Mouse (Mus musculus) myocyte (in vitro differentiated cells): Measurements from ENCODE around the gene Gm42372. TPM values are rescaled to one million over a fixed set of nuclear protein-coding genes. Genes with fewer than 3 reads are reported as not detected.

Experiments used
- H3K27me3 ChIP-seq: one replicate; pipeline ENCODE4 v1.6.1; 2011; ENCODE audit not compliant: control insufficient read depth, insufficient read depth, insufficient read length
- H3K36me3 ChIP-seq: one replicate; pipeline ENCODE4 v1.6.1; 2011; ENCODE audit not compliant: control insufficient read depth, insufficient read depth
- H3K4me2 ChIP-seq: one replicate; pipeline ENCODE4 v1.6.1; 2011; ENCODE audit warnings: low read depth, control low read depth
- H3K4me3 ChIP-seq: one replicate; pipeline ENCODE4 v1.5.1; 2011; ENCODE audit warnings: mild to moderate bottlenecking, control low read depth, moderate library complexity
- H3K79me2 ChIP-seq: one replicate; pipeline ENCODE4 v1.6.1; 2011; ENCODE audit not compliant: control insufficient read depth, insufficient read depth
- H3ac ChIP-seq: one replicate; pipeline ENCODE4 v1.6.1; 2011; ENCODE audit not compliant: control insufficient read depth, insufficient read length
- CEBPB ChIP-seq: IDR thresholded peaks from 2 replicates; pipeline ENCODE4 v1.6.1; 2011; ENCODE audit warnings: mild to moderate bottlenecking, moderate library complexity; ENCODE audit not compliant: poor library complexity, insufficient read depth, severe bottlenecking
- E2F4 ChIP-seq: IDR thresholded peaks from one replicate; pipeline ENCODE4 v1.6.1; 2011; ENCODE audit warnings: mild to moderate bottlenecking, control low read depth, moderate library complexity; ENCODE audit not compliant: insufficient read depth
- MAX ChIP-seq: IDR thresholded peaks from one replicate; pipeline ENCODE4 v1.6.1; 2011; ENCODE audit warnings: low read depth, mild to moderate bottlenecking, control low read depth
- MYOD1 ChIP-seq, 3 experiments: IDR thresholded peaks; one replicate each; pipeline ENCODE4 v1.6.1; 2011; ENCODE audit warnings: control low read depth in 2 of 3, low read depth in 2 of 3, mild to moderate bottlenecking in 2 of 3, moderate library complexity in 1 of 3; ENCODE audit not compliant: insufficient read length in 2 of 3, control insufficient read depth in 1 of 3
- MYOG ChIP-seq, 3 experiments: IDR thresholded peaks; one replicate each; pipeline ENCODE4 v1.6.1; 2011; ENCODE audit warnings: control low read depth in 2 of 3, low read depth in 2 of 3, mild to moderate bottlenecking in 2 of 3; ENCODE audit not compliant: insufficient read length in 2 of 3, control insufficient read depth in 1 of 3, insufficient read depth in 1 of 3
- POLR2A ChIP-seq: IDR thresholded peaks from one replicate; pipeline ENCODE4 v1.6.1; 2011; ENCODE audit warnings: low read depth, mild to moderate bottlenecking, control low read depth, moderate library complexity; ENCODE audit not compliant: insufficient read length
- POLR2AphosphoS2 ChIP-seq: IDR thresholded peaks from one replicate; pipeline ENCODE4 v1.6.1; 2011; ENCODE audit warnings: low read depth, control low read depth; ENCODE audit not compliant: insufficient read length
- REST ChIP-seq: IDR thresholded peaks from one replicate; pipeline ENCODE4 v1.6.1; 2011; ENCODE audit warnings: mild to moderate bottlenecking, control low read depth, moderate library complexity; ENCODE audit not compliant: insufficient read depth, insufficient read length
- SRF ChIP-seq: IDR thresholded peaks from one replicate; pipeline ENCODE4 v1.6.1; 2011; ENCODE audit warnings: low read depth; ENCODE audit not compliant: control insufficient read depth, insufficient read length
- TCF12 ChIP-seq: IDR thresholded peaks from one replicate; pipeline ENCODE4 v1.6.1; 2011; ENCODE audit warnings: mild to moderate bottlenecking, control low read depth; ENCODE audit not compliant: poor library complexity, insufficient read depth, severe bottlenecking
- TCF3 ChIP-seq: IDR thresholded peaks from one replicate; pipeline ENCODE4 v1.6.1; 2011; ENCODE audit warnings: low read depth, control low read depth; ENCODE audit not compliant: insufficient read length
- USF1 ChIP-seq: IDR thresholded peaks from one replicate; pipeline ENCODE4 v1.6.1; 2011; ENCODE audit warnings: low read depth, mild to moderate bottlenecking, control low read depth, moderate library complexity
- polyA plus RNA-seq: library from polyadenylated mRNA; unstranded; fragments of >200 nt; fragmentation: generic; extraction: Trizol; gene quantifications from one replicate; pipeline ENCODE4 v1.2.1, GENCODE M21; 2012; ENCODE audit warnings: missing spikeins

Gm42372 gene
- polyA plus RNA-seq, 1 experiment, result not detected

GRCm38 (mm10) chr7:17007300-17007699 is 24.4 kb downstream of the Gm42372 start:
- Histone ChIP-seq H3K4me2 (no peak overlapping the region), H3ac (no peak overlapping the region), H3K36me3 (peaks cover 21% of the 10 kb centered on the region), H3K27me3 (no peaks in the 10 kb centered on the region), H3K79me2 (no peaks in the 10 kb centered on the region), H3K4me3 (no peak overlapping the region)
- TF ChIP-seq TCF3, result no peak
- no peak for TF ChIP-seq E2F4
- TF ChIP-seq SRF, result no peak
- TF ChIP-seq MYOD1 (IDR thresholded peaks at IDR 0.05; ENCODE audit: control insufficient read depth in 1 of 3, insufficient read length in 2 of 3, low read depth in 2 of 3), result no peak
- TF ChIP-seq USF1, result no peak
- TF ChIP-seq POLR2A, result no peak
- TF ChIP-seq MYOG (IDR thresholded peaks at IDR 0.05; ENCODE audit: control insufficient read depth in 1 of 3, insufficient read depth in 1 of 3, insufficient read length in 2 of 3, low read depth in 2 of 3), result no peak
- TF ChIP-seq MAX, result no peak
- no peak for TF ChIP-seq CEBPB
- TF ChIP-seq POLR2AphosphoS2, result no peak
- no peak for TF ChIP-seq TCF12
- TF ChIP-seq REST, result no peak

DNA sequence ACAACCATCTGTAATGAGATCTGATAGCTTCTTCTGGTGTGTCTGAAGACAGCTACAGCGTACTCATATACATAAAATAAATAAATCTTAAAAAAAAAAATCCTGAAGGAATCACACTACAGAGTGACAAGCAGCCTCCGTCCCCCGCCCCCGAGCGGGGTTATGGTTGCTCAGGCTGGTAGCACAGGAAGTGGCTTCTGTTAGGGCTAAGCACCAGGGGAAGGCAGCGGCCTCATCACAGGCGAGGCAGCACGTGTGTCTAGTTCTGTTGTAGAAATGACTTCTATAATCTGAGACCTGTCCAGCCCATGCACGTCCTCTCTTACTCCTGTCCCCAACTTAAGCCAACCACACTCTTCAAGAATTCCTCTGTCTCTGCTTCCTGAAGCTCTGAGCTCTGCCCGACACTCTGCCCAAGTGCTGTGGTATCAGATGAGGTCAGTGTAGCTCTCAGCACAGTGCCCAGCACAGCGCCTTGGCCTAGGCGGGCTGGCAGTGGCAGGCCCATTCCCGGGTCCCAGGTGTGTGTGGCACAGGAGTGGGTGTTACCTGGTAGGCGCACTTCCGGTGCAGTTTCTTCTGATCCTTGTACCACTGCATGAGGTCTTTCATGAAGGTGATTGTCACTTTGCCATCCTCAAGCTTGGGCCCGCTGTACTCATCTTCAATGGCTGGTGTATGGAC is 26.6 kb downstream of the Gm42372 start:
- H3K36me3 ChIP-seq, result peaks cover 21% of the 10 kb centered on the region
- TF ChIP-seq MYOD1 (IDR thresholded peaks at IDR 0.05; ENCODE audit: control insufficient read depth in 1 of 3, insufficient read length in 2 of 3, low read depth in 2 of 3) (no peak), TCF3 (no peak), CEBPB (no peak), POLR2AphosphoS2 (no peak), E2F4 (no peak), POLR2A (no peak), REST (no peak), MYOG (IDR thresholded peaks at IDR 0.05; ENCODE audit: control insufficient read depth in 1 of 3, insufficient read depth in 1 of 3, insufficient read length in 2 of 3, low read depth in 2 of 3) (no peak), SRF (no peak)
- H3K79me2 ChIP-seq, result no peaks in the 10 kb centered on the region
- no peak overlapping the region for H3K4me2 ChIP-seq
- no peak overlapping the region for H3ac ChIP-seq
- no peak overlapping the region for H3K4me3 ChIP-seq
- no peaks in the 10 kb centered on the region for H3K27me3 ChIP-seq

DNA sequence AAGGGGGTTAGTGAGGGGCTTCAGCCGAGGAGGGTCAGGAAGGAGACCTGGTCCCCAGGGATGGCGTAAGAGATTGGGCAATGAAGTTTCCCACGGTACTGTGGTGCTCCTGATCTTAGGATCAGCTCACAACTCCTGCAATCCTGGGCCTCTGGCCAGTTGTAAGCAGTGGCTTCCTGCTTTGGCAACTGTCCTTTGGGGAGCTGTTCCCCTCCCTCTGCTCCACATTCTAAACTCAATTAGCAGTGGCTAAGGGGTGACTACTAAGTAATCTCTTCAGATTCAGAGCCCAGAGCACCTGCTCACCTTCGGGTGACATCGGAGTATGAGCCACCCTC is 27.1 kb downstream of the Gm42372 start:
- Histone ChIP-seq H3ac (no peak overlapping the region), H3K27me3 (no peaks in the 10 kb centered on the region), H3K36me3 (peaks cover 25% of the 10 kb centered on the region), H3K4me2 (no peak overlapping the region), H3K4me3 (no peak overlapping the region), H3K79me2 (no peaks in the 10 kb centered on the region)
- TF ChIP-seq SRF (no peak), USF1 (no peak), MYOG (IDR thresholded peaks at IDR 0.05; ENCODE audit: control insufficient read depth in 1 of 3, insufficient read depth in 1 of 3, insufficient read length in 2 of 3, low read depth in 2 of 3) (no peak), POLR2AphosphoS2 (no peak), MYOD1 (IDR thresholded peaks at IDR 0.05; ENCODE audit: control insufficient read depth in 1 of 3, insufficient read length in 2 of 3, low read depth in 2 of 3) (no peak), MAX (no peak), REST (no peak), TCF12 (no peak), POLR2A (no peak), E2F4 (no peak), TCF3 (no peak), CEBPB (no peak)

GRCm38 (mm10) chr7:17011909-17012590 is 29.2 kb downstream of the Gm42372 start:
- H3K79me2 ChIP-seq, result no peaks in the 10 kb centered on the region
- H3K4me3 ChIP-seq, result no peak overlapping the region
- H3K27me3 ChIP-seq, result no peaks in the 10 kb centered on the region
- no peak overlapping the region for H3ac ChIP-seq
- no peak overlapping the region for H3K4me2 ChIP-seq
- TF ChIP-seq MYOG (IDR thresholded peaks at IDR 0.05; ENCODE audit: control insufficient read depth in 1 of 3, insufficient read depth in 1 of 3, insufficient read length in 2 of 3, low read depth in 2 of 3), result no peak
- H3K36me3 ChIP-seq, result peaks cover 28% of the 10 kb centered on the region

DNA sequence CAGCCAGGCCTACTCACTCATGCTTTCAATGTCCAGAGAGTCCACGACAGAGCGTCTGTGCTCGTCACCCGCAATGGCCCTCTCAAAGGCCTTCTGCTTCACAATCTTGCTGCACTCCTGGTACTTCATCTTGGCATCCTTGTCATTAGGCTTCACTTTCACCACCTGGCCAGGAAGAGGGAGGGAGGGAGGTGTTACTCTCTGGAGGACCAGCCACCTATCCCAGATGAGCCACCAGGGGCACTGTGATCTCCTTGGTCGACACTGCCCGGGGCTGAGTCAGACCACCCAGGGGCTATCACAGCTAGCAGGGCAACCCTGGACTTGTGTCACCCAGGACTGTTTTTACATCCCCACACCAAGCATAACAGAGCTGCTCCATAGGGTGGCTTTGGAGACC is 32.5 kb downstream of the Gm42372 start:
- H3K79me2 ChIP-seq, result peaks cover 11% of the 10 kb centered on the region
- H3K4me2 ChIP-seq, result no peak overlapping the region
- peaks cover 19% of the 10 kb centered on the region for H3K36me3 ChIP-seq
- H3K4me3 ChIP-seq, result no peak overlapping the region
- no peak for TF ChIP-seq CEBPB
- TF ChIP-seq MYOG (IDR thresholded peaks at IDR 0.05; ENCODE audit: control insufficient read depth in 1 of 3, insufficient read depth in 1 of 3, insufficient read length in 2 of 3, low read depth in 2 of 3), result no peak
- TF ChIP-seq POLR2AphosphoS2, result no peak
- no peak for TF ChIP-seq TCF3
- TF ChIP-seq SRF, result no peak
- no peak for TF ChIP-seq E2F4
- no peak for TF ChIP-seq MAX
- no peak for TF ChIP-seq TCF12
- TF ChIP-seq REST, result no peak
- TF ChIP-seq USF1, result no peak
- no peaks in the 10 kb centered on the region for H3K27me3 ChIP-seq
- H3ac ChIP-seq, result no peak overlapping the region
